Mouse (Mus musculus) heart, postnatal 0 days (tissue): ENCODE measurements around the gene Large1.

Source experiments
- CTCF ChIP-seq: IDR thresholded peaks from 2 replicates; pipeline ENCODE4 v1.5.1; 2016; ENCODE audit warnings: antibody characterized with exemption, control low read depth, low read depth
- EP300 ChIP-seq: IDR thresholded peaks from 2 replicates; pipeline ENCODE4 v1.6.1; 2016; ENCODE audit warnings: antibody characterized with exemption, low read depth

DNA sequence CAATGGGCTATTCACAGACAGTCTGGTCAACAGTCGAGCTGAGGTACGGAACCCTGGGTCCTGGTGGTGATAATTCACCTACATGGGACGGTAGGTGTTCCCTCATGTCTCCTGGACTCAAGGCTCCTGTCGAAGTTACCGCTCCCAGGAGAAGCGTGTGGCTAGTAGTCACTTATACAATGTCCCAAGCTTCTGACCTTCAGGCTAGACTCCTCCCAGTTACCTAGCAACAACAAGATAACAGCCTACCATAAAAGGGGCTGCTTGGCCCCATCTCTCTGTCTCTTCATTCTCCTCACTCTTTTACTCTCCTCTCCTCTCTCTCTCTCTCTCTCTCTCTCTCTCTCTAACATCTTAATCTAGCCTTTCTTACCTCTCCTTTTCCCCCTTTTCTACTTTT lies 217.9 kb downstream of the Large1 start:
- TF ChIP-seq CTCF (no peak), EP300 (no peak)
